In the genomic region with DNA sequence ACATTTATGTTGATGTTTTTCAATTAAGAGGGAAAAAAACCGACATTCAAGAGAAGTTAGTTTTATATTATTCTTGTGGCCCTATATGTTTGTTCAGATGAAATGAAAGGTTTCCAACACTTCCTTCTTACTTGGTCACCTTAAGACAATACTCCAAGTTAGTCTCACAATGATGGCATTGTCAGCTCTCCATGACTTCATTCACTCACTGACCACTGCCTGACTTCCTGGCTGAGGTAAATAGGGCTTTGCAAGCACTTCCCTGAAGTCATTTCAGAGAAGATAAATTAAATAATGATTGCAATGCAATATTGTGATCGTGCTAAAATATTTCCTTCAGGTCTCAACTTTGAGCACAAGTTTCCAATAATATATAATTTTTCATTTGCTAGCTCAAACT, we compare ENCODE assay signal across 35 mouse cellular contexts.
"Had no signal": no experiment of that assay in that cellular context is flagged by ENCODE, and none has a peak within 500 bp of the region (broad histone marks: within the 10 kb centered on the region; RNA-seq: fewer than 3 reads in every experiment).

No protein-coding gene starts in this region.

- H3K9me3 ChIP-seq: heart, embryonic 10.5 days; heart, embryonic 12.5 days; heart, embryonic 13.5 days; heart, embryonic 15.5 days; hindbrain, embryonic 10.5 days; hindbrain, embryonic 12.5 days; hindbrain, embryonic 13.5 days; hindbrain, embryonic 15.5 days; intestine, embryonic 15.5 days; kidney, embryonic 15.5 days had no signal

- H3K27me3 ChIP-seq: heart, embryonic 12.5 days; heart, embryonic 13.5 days; heart, embryonic 15.5 days; hindbrain, embryonic 12.5 days; hindbrain, embryonic 13.5 days; hindbrain, embryonic 15.5 days; intestine, embryonic 15.5 days; kidney, embryonic 15.5 days had no signal

- H3K36me3 ChIP-seq: heart, embryonic 10.5 days; heart, embryonic 12.5 days; heart, embryonic 13.5 days; heart, embryonic 15.5 days; hindbrain, embryonic 10.5 days; hindbrain, embryonic 12.5 days; hindbrain, embryonic 13.5 days; hindbrain, embryonic 15.5 days; intestine, embryonic 15.5 days; kidney, embryonic 15.5 days had no signal

- H3K9ac ChIP-seq: heart, embryonic 12.5 days; heart, embryonic 13.5 days; heart, embryonic 15.5 days; hindbrain, embryonic 12.5 days; hindbrain, embryonic 13.5 days; hindbrain, embryonic 14.5 days; hindbrain, embryonic 15.5 days; intestine, embryonic 15.5 days; kidney, embryonic 15.5 days had no signal

- H3K27ac ChIP-seq: heart, embryonic 10.5 days; heart, embryonic 13.5 days; heart, embryonic 15.5 days; hindbrain, embryonic 10.5 days; hindbrain, embryonic 12.5 days; hindbrain, embryonic 13.5 days; hindbrain, embryonic 14.5 days; hindbrain, embryonic 15.5 days; hindbrain, postnatal 0 days; intestine, embryonic 15.5 days; kidney, embryonic 15.5 days; kidney, postnatal 0 days; layer of hippocampus, adult 2 months had no signal

- ATAC-seq: hindbrain, embryonic 16.5 days; hindbrain, postnatal 0 days; inflammation-experienced regulatory T-cells, adult 6 months; intestine, embryonic 15.5 days; intestine, embryonic 16.5 days; intestine, postnatal 0 days had no signal

- H3K4me1 ChIP-seq: heart, embryonic 10.5 days; heart, embryonic 12.5 days; heart, embryonic 13.5 days; heart, embryonic 15.5 days; hindbrain, embryonic 10.5 days; hindbrain, embryonic 12.5 days; hindbrain, embryonic 13.5 days; hindbrain, embryonic 15.5 days; intestine, embryonic 15.5 days; kidney, embryonic 15.5 days had no signal

- H3K4me3 ChIP-seq: heart, embryonic 10.5 days; heart, embryonic 12.5 days; heart, embryonic 13.5 days; heart, embryonic 15.5 days; hindbrain, embryonic 10.5 days; hindbrain, embryonic 12.5 days; hindbrain, embryonic 13.5 days; hindbrain, embryonic 15.5 days; intestine, embryonic 15.5 days; kidney, embryonic 15.5 days; layer of hippocampus, adult 2 months had no signal

- H3K4me2 ChIP-seq: heart, embryonic 11.5 days; heart, embryonic 12.5 days; heart, embryonic 13.5 days; heart, embryonic 15.5 days; hindbrain, embryonic 12.5 days; hindbrain, embryonic 13.5 days; hindbrain, embryonic 14.5 days; hindbrain, embryonic 15.5 days; intestine, embryonic 15.5 days; kidney, embryonic 15.5 days had no signal

- DNase-seq: heart, postnatal 10 days; heart, postnatal 14 days; heart, postnatal 36 days; heart, postnatal 4 days; kidney, adult 11 months; kidney, adult 18-20 months; kidney, adult 2 months; kidney, adult 8-10 months; kidney, adult 9 months; kidney, postnatal 10 days; kidney, postnatal 14 days; kidney, postnatal 25 days; kidney, postnatal 36 days; kidney, postnatal 4 days; layer of hippocampus, adult 9-11 months; layer of hippocampus, postnatal 36 days had no signal
